Mouse (Mus musculus): ENCODE measurements around the gene Myo18b.

DNA sequence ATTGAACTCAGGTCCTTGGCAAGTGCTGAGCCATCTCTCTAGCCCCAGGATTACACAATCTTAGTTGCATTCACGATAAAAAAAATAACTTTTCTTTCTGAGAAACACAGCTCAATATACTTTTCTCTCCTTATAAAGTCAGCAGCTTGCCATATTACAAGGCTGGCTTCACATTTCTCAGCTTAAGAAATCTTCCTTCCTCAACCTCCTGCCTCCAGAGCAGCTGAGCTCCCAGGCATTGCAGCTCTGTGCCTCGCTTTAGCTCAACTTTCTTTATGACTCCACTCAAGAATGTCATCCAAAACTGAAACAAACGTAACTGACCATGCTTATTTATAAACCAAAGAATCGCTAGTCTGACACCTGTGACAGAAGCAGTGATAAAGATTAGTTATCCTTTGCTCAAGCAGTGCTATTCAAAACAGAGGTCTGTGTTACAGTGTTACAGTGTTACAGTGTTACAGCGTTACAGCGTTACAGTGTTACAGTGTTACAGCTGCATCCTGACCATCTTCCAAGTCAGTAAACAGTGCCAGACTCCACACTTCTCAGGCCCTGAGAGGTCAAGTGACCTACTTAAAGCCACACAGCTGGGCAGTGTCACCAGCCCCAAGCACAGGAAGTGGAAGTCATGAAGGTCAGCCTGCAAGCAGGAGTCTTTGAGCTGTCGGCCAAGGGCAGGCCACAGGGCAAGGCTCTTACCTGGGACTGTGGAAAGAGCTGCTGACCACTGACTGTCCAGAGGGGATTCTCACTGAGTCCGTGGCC, 181.3 kb downstream of the Myo18b start:
- TF ChIP-seq MAX (IDR thresholded peaks at IDR 0.05) (no peak), CTCF (IDR thresholded peaks at IDR 0.05; ENCODE audit: control insufficient read depth, insufficient read depth, insufficient read length) (no peak), USF1 (IDR thresholded peaks at IDR 0.05; ENCODE audit: low read depth) (no peak), MYOD1 (IDR thresholded peaks at IDR 0.05; ENCODE audit: control insufficient read depth, insufficient read length, low read depth) (no peak), FOSL1 (IDR thresholded peaks at IDR 0.05; ENCODE audit: insufficient read depth, low read length, poor library complexity, severe bottlenecking) (no peak), CEBPB (IDR thresholded peaks at IDR 0.05; ENCODE audit: low read depth) (no peak), MYOG (IDR thresholded peaks at IDR 0.05; ENCODE audit: control insufficient read depth, extremely low read depth, insufficient read length) (no peak)
